Mouse (Mus musculus) liver, adult 2 months (tissue): ENCODE measurements around the gene Bnc2.

Experiments used
- CTCF ChIP-seq: fragments of 200-500 bp; IDR thresholded peaks from 2 replicates; pipeline ENCODE4 v1.5.1; 2011; ENCODE audit warnings: low read depth, low read length, control low read depth
- POLR2A ChIP-seq: fragments of 200-500 bp; IDR thresholded peaks from 2 replicates; pipeline ENCODE4 v1.6.1; 2011; ENCODE audit warnings: low read length, control low read depth; ENCODE audit not compliant: insufficient read depth; ENCODE audit errors: extremely low read depth

DNA sequence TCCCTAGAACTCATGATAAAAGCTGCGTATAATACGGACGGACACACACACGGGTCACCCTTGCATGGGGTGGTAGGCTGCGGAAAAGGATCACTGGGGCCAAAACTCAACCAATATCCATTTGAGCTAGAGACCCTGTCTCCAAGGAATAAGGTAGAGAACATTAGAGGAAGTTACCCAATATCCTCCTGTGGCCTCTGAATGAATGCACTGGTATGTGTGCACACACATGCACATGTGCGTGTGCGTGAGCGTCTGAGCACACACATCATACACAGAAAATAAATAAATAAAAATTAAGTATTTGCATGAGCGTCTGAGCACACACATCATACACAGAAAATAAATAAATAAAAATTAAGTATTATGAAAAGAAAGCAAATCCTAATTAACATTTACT, 241.8 kb downstream of the Bnc2 start:
- TF ChIP-seq POLR2A: no peak
- no peak for TF ChIP-seq CTCF
